Mouse (Mus musculus) neural tube, embryonic 15.5 days (tissue): ENCODE measurements around the gene Rab17. TPM values are rescaled to one million over a fixed set of nuclear protein-coding genes. Genes with fewer than 3 reads are reported as not detected.
A peak's percentile ranks its signal among the peaks of the same experiment; 100 is the strongest.

Experiments used
- ATAC-seq: fragments of 200-750 bp; cut with Nextera tagmentation; 2 replicates; pipeline ENCODE4 v1.8.0; 2017; ENCODE audit warnings: mild to moderate bottlenecking, moderate TSS enrichment, moderate library complexity; ENCODE audit not compliant: low FRiP score
- H3K27ac ChIP-seq: fragments of 300-500 bp; sonication (generic); replicated peaks from 2 replicates; pipeline ENCODE4 v1.5.1; 2015; ENCODE audit warnings: mild to moderate bottlenecking, inconsistent platforms
- H3K27me3 ChIP-seq: fragments of 300-500 bp; sonication (generic); replicated peaks from 2 replicates; pipeline ENCODE4 v1.6.1; 2015; ENCODE audit warnings: inconsistent platforms
- H3K36me3 ChIP-seq: fragments of 300-500 bp; sonication (generic); 2 replicates; pipeline ENCODE4 v1.6.1; 2015; ENCODE audit warnings: inconsistent platforms
- H3K4me1 ChIP-seq: fragments of 300-500 bp; sonication (generic); 2 replicates; pipeline ENCODE4 v1.6.1; 2015; ENCODE audit warnings: inconsistent platforms
- H3K4me2 ChIP-seq: fragments of 300-500 bp; sonication (generic); 2 replicates; pipeline ENCODE4 v1.6.1; 2015; ENCODE audit warnings: inconsistent platforms, mild to moderate bottlenecking, moderate library complexity
- H3K4me3 ChIP-seq: fragments of 300-500 bp; sonication (generic); replicated peaks from 2 replicates; pipeline ENCODE4 v1.5.1; 2015; ENCODE audit warnings: mild to moderate bottlenecking, inconsistent platforms
- H3K9ac ChIP-seq: fragments of 300-500 bp; sonication (generic); replicated peaks from 2 replicates; pipeline ENCODE4 v1.6.1; 2015; ENCODE audit warnings: mild to moderate bottlenecking, inconsistent platforms
- H3K9me3 ChIP-seq: fragments of 300-500 bp; sonication (generic); replicated peaks from 2 replicates; pipeline ENCODE4 v1.6.1; 2016; ENCODE audit warnings: inconsistent platforms
- WGBS: fragments of 180-500 bp; shearing (Covaris S2); methylation state at CpG from one replicate; pipeline ENCODE4 v1.1.7; 2015; ENCODE audit warnings: mixed read lengths; 5-methylcytosine and 5-hydroxymethylcytosine counted together
- polyA plus RNA-seq: library from polyadenylated mRNA; unstranded; fragments of >200 nt; fragmentation: Nextera tagmentation; extraction: Ambion mirVana; gene quantifications from 2 replicates; pipeline ENCODE4 v1.2.1, GENCODE M21; 2015

The Rab17 gene
- polyA plus RNA-seq, 1 experiment from 2014 or later = not detected

- Histone ChIP-seq H3K9ac (no peak overlapping the region), H3K4me1 (peaks cover 28% of the 10 kb centered on the region), H3K4me3 (no peak overlapping the region), H3K27me3 (no peaks in the 10 kb centered on the region), H3K4me2 (no peak overlapping the region), H3K27ac (no peak overlapping the region), H3K9me3 (no peaks in the 10 kb centered on the region), H3K36me3 (no peaks in the 10 kb centered on the region)
- no peak for ATAC-seq
- WGBS = 79% methylated on average over 8 of the region's 8 CpGs
Measured at GRCm38 (mm10) chr1:91003522-91004253, 34.2 kb upstream of the Rab17 start.

GRCm38 (mm10) chr1:91002641-91003040, 33.2 kb upstream of the Rab17 start:
- Histone ChIP-seq H3K4me2 (no peak overlapping the region), H3K27ac (no peak overlapping the region), H3K4me3 (no peak overlapping the region), H3K4me1 (peaks cover 33% of the 10 kb centered on the region), H3K9ac (no peak overlapping the region), H3K36me3 (no peaks in the 10 kb centered on the region), H3K27me3 (no peaks in the 10 kb centered on the region), H3K9me3 (no peaks in the 10 kb centered on the region)
- no peak for ATAC-seq
- WGBS = 83% methylated on average over 3 of the region's 3 CpGs

- Histone ChIP-seq H3K9me3 (no peaks in the 10 kb centered on the region), H3K4me3 (no peak overlapping the region), H3K27me3 (no peaks in the 10 kb centered on the region), H3K4me2 (no peak overlapping the region), H3K27ac (no peak overlapping the region), H3K36me3 (no peaks in the 10 kb centered on the region), H3K9ac (no peak overlapping the region), H3K4me1 (peaks cover 34% of the 10 kb centered on the region)
- ATAC-seq = no peak
- 79% methylated on average over 3 of the region's 3 CpGs for WGBS
Measured at GRCm38 (mm10) chr1:91001871-91002539, 32.5 kb upstream of the Rab17 start.

DNA sequence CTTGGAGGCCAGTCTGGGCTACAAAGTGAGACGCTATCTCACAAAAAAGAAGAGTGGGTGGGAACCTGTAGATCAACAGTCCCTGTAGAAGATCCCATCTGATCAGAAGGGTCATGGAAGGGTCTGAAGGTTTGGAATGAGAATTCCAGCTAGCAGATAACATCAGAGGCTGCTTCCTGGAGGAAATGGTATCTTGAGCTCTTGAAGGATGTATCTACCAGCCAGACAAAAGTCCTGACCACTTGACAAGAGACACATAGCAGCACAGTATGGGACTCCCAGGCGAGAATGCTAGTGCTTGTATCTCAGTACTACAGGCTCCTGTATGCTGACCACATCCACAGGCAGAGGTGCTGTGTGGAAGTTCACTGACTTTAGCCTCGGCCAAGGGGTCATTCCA, 31.6 kb upstream of the Rab17 start:
- H3K4me2 ChIP-seq = no peak overlapping the region
- no peak for ATAC-seq
- WGBS = 92% methylated on average over 3 of the region's 3 CpGs

GRCm38 (mm10) chr1:90999911-91000601, 30.6 kb upstream of the Rab17 start:
- Histone ChIP-seq H3K36me3 (no peaks in the 10 kb centered on the region), H3K4me3 (peak overlapping the region; percentile 88), H3K4me1 (peaks cover 34% of the 10 kb centered on the region), H3K9me3 (no peaks in the 10 kb centered on the region), H3K27ac (no peak overlapping the region), H3K4me2 (peak overlapping the region; percentile 97), H3K27me3 (no peaks in the 10 kb centered on the region), H3K9ac (peak overlapping the region; percentile 83; the same call in 1 of the 2 replicates)
- no peak for ATAC-seq
- 51% methylated on average over 10 of the region's 10 CpGs for WGBS

More for the DNA sequence above, 31.6 kb upstream of the Rab17 start:
- H3K9me3 ChIP-seq = no peaks in the 10 kb centered on the region
- H3K9ac ChIP-seq = no peak overlapping the region
- H3K27ac ChIP-seq = no peak overlapping the region
- no peak overlapping the region for H3K4me3 ChIP-seq
- H3K4me1 ChIP-seq = peaks cover 34% of the 10 kb centered on the region
- H3K27me3 ChIP-seq = no peaks in the 10 kb centered on the region
- H3K36me3 ChIP-seq = no peaks in the 10 kb centered on the region

- Histone ChIP-seq H3K36me3 (no peaks in the 10 kb centered on the region), H3K4me2 (peak overlapping the region; percentile 97), H3K4me3 (peak overlapping the region; percentile 88), H3K27ac (peak overlapping the region; percentile 76), H3K9ac (peak overlapping the region; percentile 83), H3K9me3 (no peaks in the 10 kb centered on the region), H3K27me3 (no peaks in the 10 kb centered on the region), H3K4me1 (peaks cover 34% of the 10 kb centered on the region)
- ATAC-seq = peak; percentile 76
- 1% methylated on average over 41 of the region's 41 CpGs for WGBS
Measured at GRCm38 (mm10) chr1:90998891-90999611, 29.6 kb upstream of the Rab17 start.

DNA sequence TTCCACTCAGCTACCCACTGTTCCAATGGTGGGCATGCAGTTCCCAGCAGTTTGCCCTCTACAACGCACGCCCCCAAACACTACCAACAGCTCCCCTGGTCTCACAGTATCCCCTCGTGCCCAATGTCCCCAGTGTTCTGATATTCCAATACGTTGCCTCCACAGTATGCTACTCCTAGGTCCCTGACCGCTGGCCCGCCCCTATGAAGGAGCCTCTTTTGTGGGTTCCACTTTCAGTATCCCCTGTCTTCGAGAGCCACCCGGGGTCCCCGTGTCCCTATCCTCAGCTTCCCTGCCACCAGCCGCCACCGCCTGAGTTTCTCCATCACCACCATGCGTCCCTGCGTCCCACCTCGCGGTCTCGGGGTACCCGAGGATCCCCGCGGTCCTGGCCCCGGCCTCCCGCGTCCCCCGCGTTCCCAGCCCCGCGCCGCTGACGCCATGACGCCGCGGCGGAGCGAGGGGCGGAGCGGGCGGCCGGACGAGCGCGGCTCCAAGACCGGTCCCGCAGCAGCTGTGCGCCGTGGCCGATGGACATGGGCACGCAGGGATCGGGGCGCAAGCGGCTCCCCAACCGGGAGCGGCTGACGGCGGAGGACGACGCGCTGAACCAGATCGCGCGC, 28.9 kb upstream of the Rab17 start, which contains the start of gene Lrrfip1:
Gene Lrrfip1, plus strand, starts transcription at position 470 of the 623 bp plus-strand sequence.
- Histone ChIP-seq H3K9me3 (no peaks in the 10 kb centered on the region), H3K9ac (peak within 1 kb of the TSS; percentile 83), H3K4me1 (peaks cover 34% of the 10 kb centered on the region), H3K27me3 (no peaks in the 10 kb centered on the region), H3K27ac (peak within 1 kb of the TSS; percentile 76), H3K4me3 (peak within 1 kb of the TSS; percentile 88), H3K36me3 (no peaks in the 10 kb centered on the region), H3K4me2 (peak within 1 kb of the TSS; percentile 97)
- WGBS = 2% methylated on average over 59 of the region's 59 CpGs
- peak; percentile 88 for ATAC-seq

DNA sequence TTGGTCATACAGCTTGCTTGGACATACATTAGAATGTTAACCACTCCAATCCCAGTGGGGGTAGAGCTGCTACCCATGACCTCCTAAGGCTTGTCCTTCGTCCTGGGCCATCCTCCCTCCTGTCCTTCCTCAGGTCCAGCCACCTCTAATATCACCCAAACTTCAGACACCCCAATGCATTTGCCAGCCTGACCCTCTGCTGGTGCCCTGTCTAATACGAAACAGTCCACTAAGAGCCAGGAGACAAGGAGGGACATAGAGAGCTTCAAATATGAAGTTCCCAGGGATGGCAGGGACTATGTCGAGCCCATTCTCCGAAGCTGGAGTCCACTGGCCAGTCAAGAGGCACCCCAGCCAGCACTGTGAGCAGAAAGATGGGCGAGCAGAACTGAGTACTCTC, 28.2 kb upstream of the Rab17 start:
- Histone ChIP-seq H3K9me3 (no peaks in the 10 kb centered on the region), H3K4me1 (peaks cover 34% of the 10 kb centered on the region), H3K27ac (peak overlapping the region; percentile 76; the same call in 1 of the 2 replicates), H3K27me3 (no peaks in the 10 kb centered on the region), H3K4me3 (peak overlapping the region; percentile 88; the same call in 1 of the 2 replicates), H3K36me3 (no peaks in the 10 kb centered on the region), H3K9ac (0 out of 2 replicates have a peak overlapping the region, but pooled peaks have one; percentile 83), H3K4me2 (peak overlapping the region; percentile 97)
- 89% methylated on average over 5 of the region's 5 CpGs for WGBS
- no peak for ATAC-seq

GRCm38 (mm10) chr1:90997136-90997535, 27.7 kb upstream of the Rab17 start:
- Histone ChIP-seq H3K9ac (no peak overlapping the region), H3K27me3 (no peaks in the 10 kb centered on the region), H3K9me3 (no peaks in the 10 kb centered on the region), H3K4me1 (peaks cover 34% of the 10 kb centered on the region), H3K4me3 (no peak overlapping the region), H3K27ac (no peak overlapping the region), H3K36me3 (no peaks in the 10 kb centered on the region), H3K4me2 (no peak overlapping the region)
- no peak for ATAC-seq
- 78% methylated on average over 4 of the region's 4 CpGs for WGBS

- Histone ChIP-seq H3K4me3 (no peak overlapping the region), H3K4me2 (no peak overlapping the region), H3K27me3 (no peaks in the 10 kb centered on the region), H3K27ac (no peak overlapping the region), H3K9me3 (no peaks in the 10 kb centered on the region), H3K4me1 (peaks cover 29% of the 10 kb centered on the region), H3K36me3 (no peaks in the 10 kb centered on the region), H3K9ac (no peak overlapping the region)
- WGBS = 100% methylated on average over 1 of the region's 1 CpGs
- ATAC-seq = no peak
Measured at GRCm38 (mm10) chr1:90995916-90996315, 26.5 kb upstream of the Rab17 start.

GRCm38 (mm10) chr1:90981346-90981745, 11.9 kb upstream of the Rab17 start:
- no peak overlapping the region for H3K4me3 ChIP-seq
- H3K9ac ChIP-seq = no peak overlapping the region
- no peaks in the 10 kb centered on the region for H3K36me3 ChIP-seq
- 83% methylated on average over 3 of the region's 3 CpGs for WGBS
- ATAC-seq = no peak
- no peaks in the 10 kb centered on the region for H3K4me1 ChIP-seq
- no peaks in the 10 kb centered on the region for H3K27me3 ChIP-seq
- H3K27ac ChIP-seq = no peak overlapping the region
- H3K4me2 ChIP-seq = no peak overlapping the region
- no peaks in the 10 kb centered on the region for H3K9me3 ChIP-seq
